Comparison of ENCODE assay signal across 23 mouse cellular contexts in the genomic region with DNA sequence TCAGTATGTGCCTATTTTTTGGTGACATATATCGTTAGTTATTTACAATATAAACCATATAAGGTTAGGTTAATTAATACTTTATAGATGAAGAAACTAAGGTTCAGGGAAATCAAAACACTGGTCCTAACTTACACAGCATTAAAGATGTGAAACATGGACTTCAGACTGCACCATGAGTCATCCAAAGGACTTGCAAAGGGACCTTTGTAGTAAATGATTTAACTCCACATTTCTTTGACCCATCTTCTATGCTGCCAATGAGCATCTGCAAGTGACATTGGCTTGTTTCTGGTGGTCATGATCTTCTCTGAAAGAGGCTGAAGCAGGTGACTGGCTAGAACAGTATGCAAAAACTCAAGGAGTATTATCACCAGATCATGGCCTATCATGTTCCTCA.
"Had no signal": no experiment of that assay in that cellular context is flagged by ENCODE, and none has a peak within 500 bp of the region (broad histone marks: within the 10 kb centered on the region; RNA-seq: fewer than 3 reads in every experiment).

No protein-coding gene starts in this region.

- H3K27ac ChIP-seq: forebrain, embryonic 15.5 days; heart, adult 2 months; heart, embryonic 13.5 days; heart, embryonic 15.5 days; hindbrain, embryonic 13.5 days; hindbrain, embryonic 15.5 days; hindbrain, postnatal 0 days; kidney, embryonic 15.5 days; limb, embryonic 13.5 days; limb, embryonic 15.5 days; liver, embryonic 12.5 days; liver, embryonic 14.5 days had no signal

- H3K36me3 ChIP-seq: forebrain, embryonic 15.5 days; heart, embryonic 13.5 days; heart, embryonic 15.5 days; hindbrain, embryonic 13.5 days; hindbrain, embryonic 15.5 days; kidney, embryonic 15.5 days; limb, embryonic 13.5 days; limb, embryonic 15.5 days; liver, embryonic 12.5 days had no signal

- H3K4me3 ChIP-seq: forebrain, embryonic 15.5 days; heart, adult 2 months; heart, embryonic 13.5 days; heart, embryonic 15.5 days; hindbrain, embryonic 13.5 days; hindbrain, embryonic 15.5 days; kidney, embryonic 15.5 days; limb, embryonic 13.5 days; limb, embryonic 15.5 days; liver, embryonic 12.5 days had no signal

- H3K9me3 ChIP-seq: forebrain, embryonic 15.5 days; heart, embryonic 15.5 days; kidney, embryonic 15.5 days; limb, embryonic 15.5 days; liver, embryonic 12.5 days had no signal

- H3K4me2 ChIP-seq: forebrain, embryonic 15.5 days; heart, embryonic 11.5 days; heart, embryonic 13.5 days; heart, embryonic 15.5 days; hindbrain, embryonic 13.5 days; hindbrain, embryonic 15.5 days; kidney, embryonic 15.5 days; limb, embryonic 13.5 days; limb, embryonic 15.5 days; liver, embryonic 12.5 days had no signal

- H3K9ac ChIP-seq: forebrain, embryonic 15.5 days; forebrain, postnatal 0 days; heart, embryonic 13.5 days; heart, embryonic 15.5 days; hindbrain, embryonic 13.5 days; hindbrain, embryonic 15.5 days; kidney, embryonic 15.5 days; limb, embryonic 13.5 days; limb, embryonic 15.5 days; liver, embryonic 12.5 days; liver, embryonic 14.5 days had no signal

- ATAC-seq: forebrain, embryonic 15.5 days; forebrain, postnatal 0 days; hindbrain, postnatal 0 days; liver, embryonic 12.5 days had no signal

- H3K27me3 ChIP-seq: forebrain, embryonic 15.5 days; heart, embryonic 13.5 days; heart, embryonic 15.5 days; hindbrain, embryonic 13.5 days; hindbrain, embryonic 15.5 days; kidney, embryonic 15.5 days; limb, embryonic 15.5 days; liver, embryonic 12.5 days had no signal

- DNase-seq: forebrain, postnatal 0 days; gastrocnemius, postnatal 14 days; gastrocnemius, postnatal 36 days; heart, adult 11 months; heart, adult 2 months; heart, postnatal 14 days; heart, postnatal 36 days; layer of hippocampus, adult 9-11 months; layer of hippocampus, postnatal 36 days; left cerebral cortex, postnatal 4 days; lung, adult 18-20 months had no signal

- H3K4me1 ChIP-seq: forebrain, embryonic 15.5 days; heart, embryonic 13.5 days; heart, embryonic 15.5 days; hindbrain, embryonic 13.5 days; hindbrain, embryonic 15.5 days; limb, embryonic 13.5 days; limb, embryonic 15.5 days; liver, embryonic 12.5 days had no signal
